9 mouse cellular contexts compared by ENCODE assay signal in genomic region chr6:131290430-131290829, GRCm38 (mm10). TPM values are rescaled to one million over a fixed set of nuclear protein-coding genes. Genes with fewer than 3 reads are reported as not detected.
A peak's percentile ranks its signal among the peaks of the same experiment; 100 is the strongest.
DNase-seq lines count a peak whose midpoint lies in the region; ATAC-seq and TF ChIP-seq lines count a peak whose summit lies in the region.
"Had no signal": no experiment of that assay in that cellular context is flagged by ENCODE, and none has a peak within 500 bp of the region (broad histone marks: within the 10 kb centered on the region; RNA-seq: fewer than 3 reads in every experiment).

No protein-coding gene starts in this region.

- no peaks in the 10 kb centered on the region for H3K27me3 ChIP-seq in forebrain, embryonic 14.5 days (replicated peaks; ENCODE audit: control insufficient read depth, insufficient read depth, low read length)
- H3K27me3 ChIP-seq in forebrain, embryonic 16.5 days (replicated peaks; ENCODE audit: control insufficient read depth, insufficient read depth, low read length), result no peaks in the 10 kb centered on the region
- no peaks in the 10 kb centered on the region for H3K27me3 ChIP-seq in embryonic facial prominence, embryonic 11.5 days (ENCODE audit: control insufficient read depth, insufficient read depth, low read length)
- H3K27me3 ChIP-seq in lung, postnatal 0 days (replicated peaks; ENCODE audit: insufficient read depth, low read length), result no peaks in the 10 kb centered on the region
- H3K27me3 ChIP-seq: neural tube, embryonic 12.5 days had no signal

- DNase-seq in forebrain, embryonic 14.5 days (ENCODE audit: low spot score), result peak; percentile 56
- DNase-seq in lung, adult 18-20 months, result peak; percentile 24 to 25
- no peak for DNase-seq in lung, postnatal 25 days (ENCODE audit: low spot score)
- DNase-seq in adrenal gland, postnatal 10 days, result peak; percentile 46
- DNase-seq in embryonic facial prominence, embryonic 11.5 days (ENCODE audit: low spot score), result peak; percentile 55
- DNase-seq in lung, postnatal 0 days (ENCODE audit: low spot score), result peak; percentile 73
- peak; percentile 8 for DNase-seq in thymus, postnatal 36 days

- H3K4me1 ChIP-seq in forebrain, embryonic 14.5 days (ENCODE audit: control insufficient read depth, insufficient read depth, low read length), result no peaks in the 10 kb centered on the region
- H3K4me1 ChIP-seq in forebrain, embryonic 16.5 days (replicated peaks; ENCODE audit: control insufficient read depth, insufficient read depth, low read length), result peaks cover 11% of the 10 kb centered on the region
- H3K4me1 ChIP-seq in embryonic facial prominence, embryonic 11.5 days (ENCODE audit: control insufficient read depth, insufficient read depth, low read length), result no peaks in the 10 kb centered on the region
- no peaks in the 10 kb centered on the region for H3K4me1 ChIP-seq in lung, postnatal 0 days (ENCODE audit: insufficient read depth, low read depth, low read length)

- H3K36me3 ChIP-seq in forebrain, embryonic 14.5 days (ENCODE audit: control insufficient read depth, insufficient read depth, low read length), result peaks cover 17% of the 10 kb centered on the region
- peaks cover 4% of the 10 kb centered on the region; the same call in 1 of the 2 replicates for H3K36me3 ChIP-seq in forebrain, embryonic 16.5 days (ENCODE audit: control insufficient read depth, insufficient read depth)
- peaks cover 2% of the 10 kb centered on the region; the same call in 1 of the 2 replicates for H3K36me3 ChIP-seq in embryonic facial prominence, embryonic 11.5 days (replicated peaks; ENCODE audit: control insufficient read depth, insufficient read depth, low read depth, low read length)
- H3K36me3 ChIP-seq in lung, postnatal 0 days (ENCODE audit: insufficient read depth, low read length), result no peaks in the 10 kb centered on the region; the same call in 1 of the 2 replicates

- no peaks in the 10 kb centered on the region for H3K9me3 ChIP-seq in forebrain, embryonic 14.5 days (replicated peaks; ENCODE audit: control insufficient read depth, low read length)
- H3K9me3 ChIP-seq in forebrain, embryonic 16.5 days (ENCODE audit: control insufficient read depth, low read length), result no peaks in the 10 kb centered on the region
- H3K9me3 ChIP-seq in embryonic facial prominence, embryonic 11.5 days (replicated peaks; ENCODE audit: control insufficient read depth, low read length), result no peaks in the 10 kb centered on the region
- H3K9me3 ChIP-seq in lung, postnatal 0 days (ENCODE audit: low read length), result no peaks in the 10 kb centered on the region
- H3K9me3 ChIP-seq: neural tube, embryonic 12.5 days had no signal

- H3K27ac ChIP-seq in forebrain, embryonic 14.5 days (ENCODE audit: low read depth, low read length), result no peak overlapping the region
- no peak overlapping the region for H3K27ac ChIP-seq in forebrain, embryonic 16.5 days (ENCODE audit: low read length)
- H3K27ac ChIP-seq in embryonic facial prominence, embryonic 11.5 days (replicated peaks; ENCODE audit: low read depth, low read length), result no peak overlapping the region
- no peak overlapping the region for H3K27ac ChIP-seq in lung, postnatal 0 days (ENCODE audit: low read length)
- H3K27ac ChIP-seq: neural tube, embryonic 12.5 days had no signal

- H3K4me2 ChIP-seq in forebrain, embryonic 14.5 days (ENCODE audit: low read length), result no peak overlapping the region
- H3K4me2 ChIP-seq in forebrain, embryonic 16.5 days (ENCODE audit: low read length), result no peak overlapping the region
- H3K4me2 ChIP-seq in embryonic facial prominence, embryonic 11.5 days (ENCODE audit: low read depth, low read length), result no peak overlapping the region
- no peak overlapping the region for H3K4me2 ChIP-seq in lung, postnatal 0 days (replicated peaks; ENCODE audit: low read depth, low read length)
- H3K4me2 ChIP-seq: neural tube, embryonic 12.5 days had no signal

- no peak overlapping the region for H3K4me3 ChIP-seq in forebrain, embryonic 14.5 days (ENCODE audit: low read depth, low read length)
- no peak overlapping the region for H3K4me3 ChIP-seq in forebrain, embryonic 16.5 days (replicated peaks; ENCODE audit: low read length)
- no peak overlapping the region for H3K4me3 ChIP-seq in embryonic facial prominence, embryonic 11.5 days (ENCODE audit: low read depth, low read length)
- H3K4me3 ChIP-seq in lung, postnatal 0 days (ENCODE audit: low read depth, low read length), result no peak overlapping the region
- H3K4me3 ChIP-seq: neural tube, embryonic 12.5 days had no signal

- H3K9ac ChIP-seq in forebrain, embryonic 14.5 days (ENCODE audit: low read length), result no peak overlapping the region
- H3K9ac ChIP-seq in forebrain, embryonic 16.5 days (replicated peaks; ENCODE audit: low read depth, low read length), result no peak overlapping the region
- no peak overlapping the region for H3K9ac ChIP-seq in embryonic facial prominence, embryonic 11.5 days (replicated peaks; ENCODE audit: low read length)
- H3K9ac ChIP-seq in lung, postnatal 0 days (replicated peaks; ENCODE audit: low read depth), result no peak overlapping the region
- H3K9ac ChIP-seq: neural tube, embryonic 12.5 days had no signal

- no peak for TF ChIP-seq EP300 in lung, postnatal 0 days (IDR thresholded peaks at IDR 0.05)

- peak; percentile 74 for TF ChIP-seq CTCF in lung, postnatal 0 days (IDR thresholded peaks at IDR 0.05)

- WGBS in forebrain, embryonic 14.5 days, result 14% methylated on average over 2 of the region's 2 CpGs
- 21% methylated on average over 2 of the region's 2 CpGs for WGBS in forebrain, embryonic 16.5 days
- 22% methylated on average over 2 of the region's 2 CpGs for WGBS in embryonic facial prominence, embryonic 11.5 days
- 5% methylated on average over 2 of the region's 2 CpGs for WGBS in lung, postnatal 0 days

- ATAC-seq in forebrain, embryonic 14.5 days, result no peak
- ATAC-seq in forebrain, embryonic 16.5 days, result no peak
- ATAC-seq in embryonic facial prominence, embryonic 11.5 days (replicated peaks; ENCODE audit: insufficient number of reproducible peaks, low FRiP score, low TSS enrichment, low read depth), result no peak
- ATAC-seq in lung, postnatal 0 days, result peak; percentile 58

RNA-seq across cellular contexts. Expression of gene Magohb, which starts 2.6 kb away (rescaled TPM):
- polyA plus RNA-seq in forebrain, embryonic 14.5 days (2014; fragmentation: Nextera tagmentation; extraction: Ambion mirVana), result 50.3 and 60.6 TPM in 2 replicates
- polyA plus RNA-seq in forebrain, embryonic 16.5 days (2015; fragmentation: Nextera tagmentation; extraction: Ambion mirVana), result 46.4 and 49.9 TPM in 2 replicates
- 10 to 100 TPM; 13.5 to 16.7 TPM for total RNA-seq in adrenal gland, postnatal 10 days (2021)
- polyA plus RNA-seq in embryonic facial prominence, embryonic 11.5 days (2014; fragmentation: Nextera tagmentation; extraction: Ambion mirVana), result 73.3 and 73.5 TPM in 2 replicates
- polyA plus RNA-seq in lung, postnatal 0 days (2015; fragmentation: Nextera tagmentation; extraction: Ambion mirVana), result 36.8 and 37.3 TPM in 2 replicates

RNA-seq across cellular contexts. Expression of gene Klra2, which starts 43.3 kb away (rescaled TPM):
- polyA plus RNA-seq in forebrain, embryonic 14.5 days (2014; fragmentation: Nextera tagmentation; extraction: Ambion mirVana), result not detected in 2 replicates
- 0.14 TPM in 1 of 2 replicates, not detected in the other for polyA plus RNA-seq in forebrain, embryonic 16.5 days (2015; fragmentation: Nextera tagmentation; extraction: Ambion mirVana)
- under 1 TPM; 0.57 to 0.91 TPM for total RNA-seq in adrenal gland, postnatal 10 days (2021)
- polyA plus RNA-seq in embryonic facial prominence, embryonic 11.5 days (2014; fragmentation: Nextera tagmentation; extraction: Ambion mirVana), result not detected in 2 replicates
- 4.2 TPM in 2 replicates for polyA plus RNA-seq in lung, postnatal 0 days (2015; fragmentation: Nextera tagmentation; extraction: Ambion mirVana)
- polyA plus RNA-seq: neural tube, embryonic 12.5 days had no signal
